In genomic region chr1:156340847-156341246, GRCm38 (mm10) we compare ENCODE assay signal across 26 mouse cellular contexts. TPM values are rescaled to one million over a fixed set of nuclear protein-coding genes. Genes with fewer than 3 reads are reported as not detected.
"Had no signal": no experiment of that assay in that cellular context is flagged by ENCODE, and none has a peak within 500 bp of the region (broad histone marks: within the 10 kb centered on the region; RNA-seq: fewer than 3 reads in every experiment).

No protein-coding gene starts in this region.

- H3K27ac ChIP-seq: kidney, embryonic 15.5 days; left cerebral cortex, adult 2 months; limb, embryonic 12.5 days; limb, embryonic 15.5 days; liver, embryonic 14.5 days; macrophage; midbrain, embryonic 12.5 days; midbrain, embryonic 15.5 days had no signal

- ATAC-seq: liver, postnatal 0 days; lung, postnatal 0 days; midbrain, embryonic 15.5 days had no signal

- H3K27me3 ChIP-seq: kidney, embryonic 15.5 days; limb, embryonic 12.5 days; limb, embryonic 15.5 days; midbrain, embryonic 12.5 days; midbrain, embryonic 15.5 days had no signal

- H3K9ac ChIP-seq: kidney, embryonic 15.5 days; limb, embryonic 12.5 days; limb, embryonic 15.5 days; liver, embryonic 14.5 days; liver, postnatal 0 days; lung, embryonic 14.5 days; midbrain, embryonic 12.5 days; midbrain, embryonic 15.5 days had no signal

- DNase-seq: kidney, adult 8-10 months; kidney, postnatal 10 days; kidney, postnatal 36 days; layer of hippocampus, postnatal 36 days; left cerebral cortex, postnatal 4 days; liver, postnatal 0 days; lung, embryonic 14.5 days; right cerebral cortex, postnatal 14 days; right cerebral cortex, postnatal 4 days; thymus, adult 2 months; thymus, postnatal 14 days; thymus, postnatal 4 days had no signal

- H3K4me1 ChIP-seq: kidney, embryonic 15.5 days; limb, embryonic 12.5 days; limb, embryonic 15.5 days; midbrain, embryonic 12.5 days; midbrain, embryonic 15.5 days had no signal

- H3K4me3 ChIP-seq: kidney, embryonic 15.5 days; left cerebral cortex, adult 2 months; limb, embryonic 12.5 days; limb, embryonic 15.5 days; midbrain, embryonic 12.5 days; midbrain, embryonic 15.5 days had no signal

- H3K36me3 ChIP-seq: kidney, embryonic 15.5 days; limb, embryonic 12.5 days; limb, embryonic 15.5 days; midbrain, embryonic 12.5 days; midbrain, embryonic 15.5 days had no signal

- H3K4me2 ChIP-seq: kidney, embryonic 15.5 days; limb, embryonic 12.5 days; limb, embryonic 15.5 days; liver, embryonic 11.5 days; lung, embryonic 14.5 days; midbrain, embryonic 12.5 days; midbrain, embryonic 15.5 days had no signal

- H3K9me3 ChIP-seq: kidney, embryonic 15.5 days; limb, embryonic 15.5 days; midbrain, embryonic 12.5 days; midbrain, embryonic 15.5 days had no signal

RNA-seq across cellular contexts. Expression of gene Nphs2, which starts 30.3 kb away (rescaled TPM):
- total RNA-seq: megakaryocyte, adult 5-6 weeks; monocyte, adult 5-6 weeks had no signal
- polyA plus RNA-seq: limb, embryonic 12.5 days; liver, embryonic 11.5 days; liver, postnatal 0 days; lung, embryonic 14.5 days; macrophage; neural tube, embryonic 11.5 days; stomach, embryonic 14.5 days had no signal

RNA-seq across cellular contexts. Expression of gene Tdrd5, which starts 37.4 kb away (rescaled TPM):
- total RNA-seq: megakaryocyte, adult 5-6 weeks had no signal
- polyA plus RNA-seq: liver, postnatal 0 days; macrophage; neural tube, embryonic 11.5 days had no signal
